In the genomic region with DNA sequence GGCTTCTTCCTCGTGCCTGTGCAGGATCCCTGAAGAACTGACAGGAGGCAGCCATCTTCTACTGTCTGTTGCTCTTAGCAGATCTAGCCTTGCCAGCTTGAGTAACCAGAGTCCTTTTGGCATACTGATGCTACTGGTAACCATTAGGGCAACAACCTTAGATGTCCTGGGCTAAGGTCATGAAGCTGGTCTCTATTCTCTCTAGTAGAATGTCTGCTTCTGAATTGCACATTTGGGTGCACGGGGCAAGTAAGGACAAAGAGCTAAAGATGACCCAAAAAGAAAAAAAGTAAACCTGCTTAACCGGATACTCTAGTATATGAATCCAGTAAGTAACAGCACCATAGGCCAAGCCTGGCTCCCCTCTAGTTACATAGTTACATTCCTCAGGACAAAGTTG, we compare ENCODE assay signal across 14 mouse cellular contexts.
"Had no signal": no experiment of that assay in that cellular context is flagged by ENCODE, and none has a peak within 500 bp of the region (broad histone marks: within the 10 kb centered on the region; RNA-seq: fewer than 3 reads in every experiment).

No protein-coding gene starts in this region.

- H3K9ac ChIP-seq: limb, embryonic 12.5 days; liver, embryonic 15.5 days; lung, embryonic 14.5 days; midbrain, embryonic 15.5 days; neural tube, embryonic 13.5 days had no signal

- H3K27me3 ChIP-seq: limb, embryonic 12.5 days; liver, embryonic 15.5 days; midbrain, embryonic 15.5 days; neural tube, embryonic 13.5 days had no signal

- H3K27ac ChIP-seq: limb, embryonic 12.5 days; liver, embryonic 15.5 days; midbrain, embryonic 10.5 days; midbrain, embryonic 15.5 days; neural tube, embryonic 13.5 days had no signal

- H3K4me2 ChIP-seq: limb, embryonic 12.5 days; liver, embryonic 11.5 days; liver, embryonic 15.5 days; lung, embryonic 14.5 days; midbrain, embryonic 15.5 days; neural tube, embryonic 13.5 days had no signal

- H3K9me3 ChIP-seq: limb, embryonic 12.5 days; liver, embryonic 15.5 days; midbrain, embryonic 10.5 days; midbrain, embryonic 15.5 days; neural tube, embryonic 13.5 days had no signal

- DNase-seq: lung, embryonic 14.5 days; lung, postnatal 10 days; lung, postnatal 4 days; retina, postnatal 1 day; right cerebral cortex, postnatal 4 days; spleen, adult 18-20 months; thymus, adult 18-20 months; thymus, postnatal 25 days had no signal

- ATAC-seq: midbrain, embryonic 15.5 days had no signal

- H3K4me1 ChIP-seq: limb, embryonic 12.5 days; midbrain, embryonic 10.5 days; midbrain, embryonic 15.5 days had no signal

- H3K4me3 ChIP-seq: limb, embryonic 12.5 days; liver, embryonic 15.5 days; midbrain, embryonic 10.5 days; midbrain, embryonic 15.5 days; neural tube, embryonic 13.5 days had no signal
